Mouse (Mus musculus) forebrain, postnatal 0 days (tissue): ENCODE results near the gene Dera. TPM values are rescaled to one million over a fixed set of nuclear protein-coding genes. Genes with fewer than 3 reads are reported as not detected.

Experiments
- ATAC-seq: fragments of 200-750 bp; cut with Nextera tagmentation; 2 replicates; pipeline ENCODE4 v1.8.0; 2017; ENCODE audit warnings: mild to moderate bottlenecking, moderate library complexity
- DNase-seq: peaks from one replicate; pipeline ENCODE4 v3.0.0-alpha.2; 2015
- H3K27ac ChIP-seq: fragments of 300-500 bp; sonication (generic); 2 replicates; pipeline ENCODE4 v1.5.1; 2014; ENCODE audit warnings: low read depth, mild to moderate bottlenecking, antibody characterized with exemption, low read length, moderate library complexity, mixed read lengths
- H3K27me3 ChIP-seq: fragments of 300-500 bp; sonication (generic); 2 replicates; pipeline ENCODE4 v1.6.1; 2014; ENCODE audit warnings: mild to moderate bottlenecking, low read length, mixed read lengths; ENCODE audit not compliant: insufficient read depth
- H3K36me3 ChIP-seq: fragments of 300-500 bp; sonication (generic); 2 replicates; pipeline ENCODE4 v1.6.1; 2014; ENCODE audit warnings: mild to moderate bottlenecking, moderate library complexity; ENCODE audit not compliant: insufficient read depth
- H3K4me1 ChIP-seq: fragments of 300-500 bp; sonication (generic); 2 replicates; pipeline ENCODE4 v1.6.1; 2014; ENCODE audit warnings: antibody characterized with exemption; ENCODE audit not compliant: insufficient read depth
- H3K4me2 ChIP-seq: fragments of 300-500 bp; sonication (generic); 2 replicates; pipeline ENCODE4 v1.6.1; 2014; ENCODE audit warnings: low read depth, mild to moderate bottlenecking, moderate library complexity
- H3K4me3 ChIP-seq: fragments of 300-500 bp; sonication (generic); 2 replicates; pipeline ENCODE4 v1.5.1; 2014; ENCODE audit warnings: low read depth, low read length, mixed read lengths
- H3K9ac ChIP-seq: fragments of 300-500 bp; sonication (generic); 2 replicates; pipeline ENCODE4 v1.6.1; 2014; ENCODE audit warnings: mild to moderate bottlenecking
- H3K9me3 ChIP-seq: fragments of 300-500 bp; sonication (generic); 2 replicates; pipeline ENCODE4 v1.6.1; 2016; ENCODE audit warnings: low read length
- CTCF ChIP-seq: sonication (generic); IDR thresholded peaks from 2 replicates; pipeline ENCODE4 v1.5.1; 2016; ENCODE audit warnings: antibody characterized with exemption, control low read depth, low read depth
- WGBS: fragments of 180-500 bp; shearing (Covaris S2); extraction: QIAGEN DNeasy Blood & Tissue Kit; methylation state at CpG from one replicate; pipeline ENCODE4 v1.1.7; 2014; 5-methylcytosine and 5-hydroxymethylcytosine counted together
- polyA plus RNA-seq: library from polyadenylated mRNA; unstranded; fragments of >200 nt; fragmentation: Nextera tagmentation; extraction: Ambion mirVana; gene quantifications from 2 replicates; pipeline ENCODE4 v1.2.1, GENCODE M21; 2015
- total RNA-seq: library from RNA; depleted of rRNA; stranded (reverse); fragments of >200 nt; gene quantifications from 2 replicates; pipeline ENCODE4 v1.2.3, GENCODE M21; 2014

The Dera gene
- total and polyA plus RNA-seq, 2 experiments from 2014 or later, result 5.0 to 11.0 TPM

DNA sequence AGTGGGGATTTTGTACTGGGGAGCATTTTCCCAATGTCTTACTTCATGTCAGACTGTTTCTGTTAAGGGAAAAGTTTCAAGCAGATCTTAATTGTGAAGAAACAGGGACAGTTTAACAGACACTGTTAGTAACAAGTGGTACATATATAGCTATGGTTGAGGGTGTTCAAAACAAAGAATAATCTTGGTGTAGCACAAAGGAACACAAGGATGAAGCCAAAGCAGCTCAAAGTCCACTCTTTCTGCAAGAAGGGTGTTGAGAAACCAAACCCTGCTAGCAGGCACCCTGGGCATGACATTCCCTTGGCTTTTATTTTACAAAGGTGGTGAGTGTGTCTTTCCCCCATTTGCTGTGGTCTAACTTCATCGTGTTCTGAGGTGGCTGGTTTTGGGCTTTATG, 3.5 kb downstream of the Dera start:
- DNase-seq (no peak), ATAC-seq (no peak)
- H3K4me1 ChIP-seq, result 0 out of 2 replicates have a peak, but pooled peaks cover 6% of the 10 kb centered on the region
- H3K36me3 ChIP-seq, result no peaks in the 10 kb centered on the region
- TF ChIP-seq CTCF, result no peak
- H3K9me3 ChIP-seq, result no peaks in the 10 kb centered on the region
- no peak overlapping the region for H3K9ac ChIP-seq
- 91% methylated on average over 1 of the region's 1 CpGs for WGBS
- H3K4me2 ChIP-seq, result no peak overlapping the region
- H3K27ac ChIP-seq, result no peak overlapping the region
- no peaks in the 10 kb centered on the region for H3K27me3 ChIP-seq
- no peak overlapping the region for H3K4me3 ChIP-seq

DNA sequence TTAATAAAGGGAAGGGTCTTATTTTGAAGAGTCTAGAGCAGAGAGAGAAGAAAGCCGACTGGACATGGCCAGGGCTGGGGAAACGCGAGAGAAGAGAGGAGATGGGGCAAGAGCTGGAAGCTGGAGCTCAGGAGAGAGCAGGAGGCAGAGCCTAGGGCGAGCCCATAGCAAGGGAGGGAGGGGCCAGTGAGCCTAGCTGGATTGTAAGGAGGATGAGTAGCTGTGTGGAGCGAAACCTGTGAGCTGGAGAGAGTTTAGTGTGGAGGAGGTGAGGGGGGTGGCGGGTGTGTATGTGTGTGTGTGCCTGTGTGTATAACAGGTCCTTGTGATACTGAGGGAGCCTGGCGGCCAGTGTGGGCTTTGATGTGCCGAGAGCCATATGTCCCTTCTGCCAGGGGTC, 5.3 kb downstream of the Dera start:
- Histone ChIP-seq H3K4me1 (0 out of 2 replicates have a peak, but pooled peaks cover 1% of the 10 kb centered on the region), H3K27me3 (no peaks in the 10 kb centered on the region), H3K4me2 (no peak overlapping the region), H3K9me3 (no peaks in the 10 kb centered on the region), H3K27ac (no peak overlapping the region), H3K9ac (no peak overlapping the region), H3K36me3 (no peaks in the 10 kb centered on the region), H3K4me3 (no peak overlapping the region)
- WGBS, result 56% methylated on average over 8 of the region's 8 CpGs
- ATAC-seq (no peak), DNase-seq (no peak)
- TF ChIP-seq CTCF, result no peak

DNA sequence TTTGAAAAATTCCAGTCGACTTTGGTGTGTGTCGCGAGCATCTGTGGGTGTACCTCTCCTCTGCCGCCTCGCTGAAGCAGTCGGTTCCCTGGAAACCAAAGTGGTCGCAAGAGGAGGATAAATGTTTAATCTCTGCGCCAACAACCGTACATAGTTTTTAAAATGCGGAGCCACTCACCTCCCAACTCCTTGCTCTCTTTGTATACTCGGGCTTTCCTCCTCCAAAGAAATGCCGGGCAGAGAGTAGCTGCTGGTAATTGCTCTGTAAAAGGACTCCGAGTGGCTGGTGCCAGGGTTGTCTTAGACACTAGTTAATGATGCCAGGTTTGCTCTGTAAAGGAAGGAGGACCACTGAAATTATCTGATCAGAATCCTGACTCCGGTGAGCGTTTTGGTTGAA, 6.6 kb downstream of the Dera start:
- Histone ChIP-seq H3K4me3 (no peak overlapping the region), H3K4me1 (no peaks in the 10 kb centered on the region), H3K27ac (no peak overlapping the region), H3K27me3 (no peaks in the 10 kb centered on the region), H3K36me3 (no peaks in the 10 kb centered on the region), H3K4me2 (peak overlapping the region; percentile 20), H3K9ac (no peak overlapping the region), H3K9me3 (no peaks in the 10 kb centered on the region)
- DNase-seq (peak; percentile 29), ATAC-seq (no peak)
- no peak for TF ChIP-seq CTCF
- 26% methylated on average over 15 of the region's 15 CpGs for WGBS

DNA sequence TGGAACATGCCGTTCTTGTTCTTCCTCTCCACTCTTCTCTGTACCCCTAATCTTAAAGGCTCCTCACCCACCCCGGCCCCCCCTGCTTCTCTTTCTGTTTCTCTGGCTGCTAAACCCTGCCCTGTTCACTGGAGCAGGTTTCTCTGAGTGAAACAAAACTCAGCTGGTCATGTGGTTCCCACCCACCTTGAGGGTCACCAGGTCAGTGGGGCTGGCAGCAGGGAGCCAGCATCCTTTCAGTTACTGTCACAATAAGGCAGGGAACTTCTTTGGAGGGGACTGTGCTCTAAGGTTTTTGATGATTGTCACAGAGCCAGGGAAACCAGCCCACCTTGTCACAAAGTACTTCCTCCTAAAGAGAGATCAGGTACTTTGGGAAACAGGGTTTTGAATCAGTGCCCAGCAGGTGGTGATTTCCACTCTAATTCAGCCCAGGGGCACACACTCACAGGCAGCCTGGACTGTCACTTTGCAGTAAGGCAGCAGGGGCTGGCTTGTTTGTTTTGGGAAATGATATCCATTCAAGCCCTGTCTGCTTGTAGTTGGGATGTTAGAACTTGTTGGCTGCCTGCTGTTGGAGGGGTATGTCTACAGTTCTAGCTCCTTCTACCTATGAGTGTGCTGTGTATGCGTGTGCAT, 10.3 kb downstream of the Dera start:
- no peak for TF ChIP-seq CTCF
- Histone ChIP-seq H3K4me1 (no peaks in the 10 kb centered on the region), H3K4me2 (no peak overlapping the region), H3K9me3 (no peaks in the 10 kb centered on the region), H3K4me3 (no peak overlapping the region), H3K27ac (no peak overlapping the region), H3K27me3 (no peaks in the 10 kb centered on the region), H3K36me3 (no peaks in the 10 kb centered on the region), H3K9ac (no peak overlapping the region)
- DNase-seq (no peak), ATAC-seq (no peak)
- WGBS, result 32% methylated on average over 3 of the region's 3 CpGs

DNA sequence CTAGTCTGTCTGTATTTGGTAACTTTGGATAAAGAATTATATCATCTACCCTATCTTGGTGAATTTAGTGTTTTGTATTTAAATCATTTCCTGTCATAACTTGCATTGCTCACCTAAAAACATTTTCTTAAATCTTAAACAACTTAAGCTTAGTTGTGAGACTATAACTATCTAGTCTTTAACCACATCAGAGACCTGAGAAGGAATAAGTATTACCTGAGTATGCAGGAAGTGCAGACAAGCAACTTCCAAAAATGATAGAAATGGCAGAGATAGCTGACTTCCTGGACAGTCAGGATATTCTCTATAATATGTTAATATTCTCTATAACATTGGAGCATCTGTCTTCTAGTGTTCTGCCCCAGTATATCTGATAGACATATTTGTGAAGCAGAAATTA, 11.8 kb downstream of the Dera start:
- Histone ChIP-seq H3K27ac (no peak overlapping the region), H3K4me2 (no peak overlapping the region), H3K4me3 (no peak overlapping the region), H3K36me3 (no peaks in the 10 kb centered on the region), H3K9me3 (no peaks in the 10 kb centered on the region), H3K9ac (no peak overlapping the region), H3K27me3 (no peaks in the 10 kb centered on the region), H3K4me1 (no peaks in the 10 kb centered on the region)
- no peak for TF ChIP-seq CTCF
- DNase-seq (no peak), ATAC-seq (no peak)

DNA sequence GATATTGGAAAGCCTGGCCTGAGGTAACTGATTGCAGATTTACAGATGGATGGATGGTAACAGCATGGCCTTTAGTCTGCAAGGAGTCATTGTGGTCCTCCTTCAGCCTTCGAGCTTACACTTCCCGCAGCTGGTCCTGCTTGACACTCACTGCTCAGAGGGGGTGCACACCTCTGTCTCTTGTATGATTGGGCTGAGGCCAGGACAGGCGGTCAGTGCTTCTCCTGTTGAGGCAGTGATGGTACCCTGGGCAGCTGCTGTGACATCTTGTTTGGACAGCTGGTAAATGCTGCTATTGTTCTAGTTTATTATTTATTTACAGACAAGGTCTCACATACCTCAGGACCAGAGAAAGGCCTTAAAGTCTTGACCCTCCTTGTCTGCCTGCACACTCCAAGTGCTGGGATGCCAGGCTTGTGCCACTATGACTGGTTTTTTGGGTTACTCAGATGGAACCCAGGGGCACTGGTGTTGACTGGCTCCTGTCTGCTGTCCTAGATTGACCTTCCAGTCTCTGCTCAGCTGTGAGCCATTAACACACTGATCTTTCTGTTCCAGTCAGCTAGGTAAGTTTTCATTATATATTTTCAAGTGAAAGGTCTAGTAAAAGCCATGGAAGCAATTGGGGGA, 17.4 kb downstream of the Dera start:
- no peaks in the 10 kb centered on the region for H3K9me3 ChIP-seq

DNA sequence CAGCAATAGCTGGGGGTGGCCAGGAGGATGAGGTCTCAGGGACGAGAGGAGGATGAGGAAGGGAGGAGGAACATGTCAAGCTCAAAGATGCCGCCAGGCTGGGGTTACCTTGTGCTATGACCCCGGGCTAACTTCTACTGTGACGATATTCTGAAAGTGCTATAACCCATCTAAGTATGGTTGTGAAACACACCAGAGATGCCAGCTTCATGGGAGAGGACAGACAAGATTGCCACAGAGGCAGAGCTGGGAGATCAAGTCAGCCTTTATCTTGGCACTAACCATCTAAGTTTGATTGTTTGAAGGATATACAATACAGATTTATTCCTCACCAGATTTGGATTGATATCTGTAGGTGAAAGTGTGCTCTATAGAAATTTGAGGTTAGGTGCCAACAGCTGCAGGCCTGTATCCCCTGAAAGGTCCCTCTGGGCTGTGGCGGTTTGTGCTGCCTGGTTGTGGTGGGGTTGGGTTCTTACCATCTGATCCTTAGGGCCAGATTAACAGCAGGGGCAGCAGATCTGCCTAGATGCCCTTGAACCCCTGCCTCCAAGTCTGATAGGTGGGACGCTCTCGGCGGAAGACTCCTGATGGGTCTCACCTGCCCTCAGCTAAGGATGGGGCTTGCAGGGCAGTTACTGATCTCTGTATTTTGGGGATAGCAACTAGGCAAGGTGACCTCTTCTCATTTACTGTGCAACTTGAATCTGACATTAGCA, 18.7 kb downstream of the Dera start:
- ATAC-seq, result no peak
- 95% methylated on average over 8 of the region's 8 CpGs for WGBS

More for the DNA sequence above, 17.4 kb downstream of the Dera start:
- ATAC-seq (no peak), DNase-seq (no peak)
- Histone ChIP-seq H3K4me2 (no peak overlapping the region), H3K36me3 (no peaks in the 10 kb centered on the region), H3K27ac (no peak overlapping the region), H3K9ac (no peak overlapping the region), H3K4me3 (no peak overlapping the region), H3K27me3 (no peaks in the 10 kb centered on the region), H3K4me1 (no peaks in the 10 kb centered on the region)
- 79% methylated on average over 3 of the region's 3 CpGs for WGBS
- TF ChIP-seq CTCF, result no peak

More for the DNA sequence above, 18.7 kb downstream of the Dera start:
- Histone ChIP-seq H3K36me3 (no peaks in the 10 kb centered on the region), H3K4me3 (no peak overlapping the region), H3K27me3 (no peaks in the 10 kb centered on the region), H3K4me1 (no peaks in the 10 kb centered on the region), H3K9me3 (no peaks in the 10 kb centered on the region), H3K9ac (no peak overlapping the region), H3K4me2 (no peak overlapping the region), H3K27ac (no peak overlapping the region)
- no peak for DNase-seq
- no peak for TF ChIP-seq CTCF
